Mouse (Mus musculus): ENCODE results near the gene Lrrtm3. TPM values are rescaled to one million over a fixed set of nuclear protein-coding genes. Genes with fewer than 3 reads are reported as not detected.

The Lrrtm3 gene
- not detected in 2 replicates for polyA plus RNA-seq (2012; ENCODE audit: low replicate concordance)

GRCm38 (mm10) chr10:64089680-64090460 lies at the start of gene Lrrtm3:
TSS of gene Lrrtm3 (minus strand) at chr10:64090277.

DNA sequence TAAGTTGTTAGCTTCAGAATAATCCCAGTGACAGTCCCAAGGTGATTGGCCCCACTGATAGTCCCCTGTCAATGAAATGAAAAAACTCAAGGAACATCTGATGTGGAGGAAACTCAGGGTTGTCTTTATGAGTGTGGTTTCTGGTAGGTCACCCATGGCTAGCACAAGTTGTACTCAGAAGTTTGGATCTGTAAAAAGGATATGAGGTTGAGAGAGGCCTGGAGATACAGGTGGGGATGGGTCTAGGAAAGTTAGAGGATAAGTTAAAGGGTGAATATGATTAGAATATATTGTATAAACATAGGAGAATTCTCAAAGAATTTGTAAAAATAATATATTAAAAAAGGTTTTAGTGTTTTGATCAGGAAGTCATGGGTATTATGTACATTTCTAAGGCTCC lies 162.7 kb downstream of the Lrrtm3 start, which contains the start of gene Gm10118:
TSS of gene Gm10118 (minus strand) at position 101 of the 400 bp plus-strand sequence.

Other genes starting within 250 kb of the Lrrtm3 start
- gene Gm10118, start 162.8 kb downstream of the Lrrtm3 start, polyA plus RNA-seq (2012; ENCODE audit: low replicate concordance) = not detected in 2 replicates